Mouse (Mus musculus) heart, adult 2 months (tissue): ENCODE measurements around the gene Brix1.

Experiments
- CTCF ChIP-seq: fragments of 200-600 bp; IDR thresholded peaks from 2 replicates; pipeline ENCODE4 v1.8.1; 2022; ENCODE audit warnings: antibody characterized with exemption, mild to moderate bottlenecking, moderate library complexity
- EP300 ChIP-seq: fragments of 200-500 bp; IDR thresholded peaks from 2 replicates; pipeline ENCODE4 v1.6.1; 2011; ENCODE audit warnings: low read depth, low read length, control low read depth; ENCODE audit not compliant: insufficient read depth

GRCm38 (mm10) chr15:10463555-10463954, 22.2 kb downstream of the Brix1 start:
- no peak for TF ChIP-seq EP300
- TF ChIP-seq CTCF: no peak
